Mouse (Mus musculus) embryonic facial prominence, embryonic 11.5 days (tissue): ENCODE results near the gene Apc2. TPM values are rescaled to one million over a fixed set of nuclear protein-coding genes. Genes with fewer than 3 reads are reported as not detected.

Source experiments
- ATAC-seq: fragments of 200-750 bp; cut with Nextera tagmentation; replicated peaks from 2 replicates; pipeline ENCODE4 v1.8.0; 2017; ENCODE audit warnings: low read depth; ENCODE audit not compliant: insufficient number of reproducible peaks, low FRiP score, low TSS enrichment
- DNase-seq: peaks from one replicate; pipeline ENCODE4 v3.0.0-alpha.2; 2015; ENCODE audit warnings: low spot score
- H3K27ac ChIP-seq: fragments of 300-500 bp; sonication (generic); replicated peaks from 2 replicates; pipeline ENCODE4 v1.5.1; 2014; ENCODE audit warnings: mild to moderate bottlenecking, low read depth, low read length, control low read depth
- H3K27me3 ChIP-seq: fragments of 300-500 bp; sonication (generic); 2 replicates; pipeline ENCODE4 v1.6.1; 2014; ENCODE audit warnings: mild to moderate bottlenecking, low read length, moderate library complexity, mixed read lengths; ENCODE audit not compliant: control insufficient read depth, insufficient read depth
- H3K36me3 ChIP-seq: fragments of 300-500 bp; sonication (generic); replicated peaks from 2 replicates; pipeline ENCODE4 v1.6.1; 2014; ENCODE audit warnings: low read depth, mild to moderate bottlenecking, low read length, moderate library complexity, mixed read lengths; ENCODE audit not compliant: control insufficient read depth, insufficient read depth
- H3K4me1 ChIP-seq: fragments of 300-500 bp; sonication (generic); 2 replicates; pipeline ENCODE4 v1.6.1; 2014; ENCODE audit warnings: low read length, mixed read lengths; ENCODE audit not compliant: control insufficient read depth, insufficient read depth
- H3K4me2 ChIP-seq: fragments of 300-500 bp; sonication (generic); 2 replicates; pipeline ENCODE4 v1.6.1; 2014; ENCODE audit warnings: low read depth, mild to moderate bottlenecking, control low read depth, low read length, moderate library complexity
- H3K4me3 ChIP-seq: fragments of 300-500 bp; sonication (generic); 2 replicates; pipeline ENCODE4 v1.5.1; 2014; ENCODE audit warnings: low read depth, low read length, control low read depth
- H3K9ac ChIP-seq: fragments of 300-500 bp; sonication (generic); replicated peaks from 2 replicates; pipeline ENCODE4 v1.6.1; 2014; ENCODE audit warnings: mild to moderate bottlenecking, control low read depth, low read length
- H3K9me3 ChIP-seq: fragments of 300-500 bp; sonication (generic); replicated peaks from 2 replicates; pipeline ENCODE4 v1.6.1; 2016; ENCODE audit warnings: mild to moderate bottlenecking, low read length, inconsistent platforms, mixed read lengths; ENCODE audit not compliant: control insufficient read depth
- WGBS: fragments of 180-500 bp; shearing (Covaris S2); extraction: QIAGEN DNeasy Blood & Tissue Kit; methylation state at CpG from one replicate; pipeline ENCODE4 v1.1.7; 2014; 5-methylcytosine and 5-hydroxymethylcytosine counted together
- polyA plus RNA-seq: library from polyadenylated mRNA; unstranded; fragments of >200 nt; fragmentation: Nextera tagmentation; extraction: Ambion mirVana; gene quantifications from 2 replicates; pipeline ENCODE4 v1.2.1, GENCODE M21; 2014

The Apc2 gene
- polyA plus RNA-seq, 1 experiment from 2014 or later: 11.0 TPM

- H3K4me3 ChIP-seq: no peak overlapping the region
These were observed 45.2 kb downstream of the Apc2 start for GRCm38 (mm10) chr10:80341026-80341425.

GRCm38 (mm10) chr10:80341491-80342304, 45.9 kb downstream of the Apc2 start:
- DNase-seq (no peak), ATAC-seq (no peak)
- Histone ChIP-seq H3K27ac (no peak overlapping the region), H3K4me3 (peak overlapping the region; percentile 9), H3K36me3 (no peaks in the 10 kb centered on the region), H3K9ac (no peak overlapping the region), H3K9me3 (no peaks in the 10 kb centered on the region), H3K4me2 (no peak overlapping the region; the same call in 1 of the 2 replicates), H3K4me1 (peaks cover 2% of the 10 kb centered on the region; the same call in 1 of the 2 replicates), H3K27me3 (peaks cover 62% of the 10 kb centered on the region)
- WGBS: 2% methylated on average over 46 of the region's 47 CpGs

More at GRCm38 (mm10) chr10:80341026-80341425, 45.2 kb downstream of the Apc2 start:
- Histone ChIP-seq H3K9ac (no peak overlapping the region), H3K4me1 (peaks cover 2% of the 10 kb centered on the region; the same call in 1 of the 2 replicates), H3K9me3 (no peaks in the 10 kb centered on the region), H3K36me3 (no peaks in the 10 kb centered on the region), H3K27me3 (peaks cover 59% of the 10 kb centered on the region), H3K27ac (no peak overlapping the region), H3K4me2 (no peak overlapping the region)
- no peak for DNase-seq
- WGBS: 11% methylated on average over 21 of the region's 21 CpGs
- no peak for ATAC-seq

GRCm38 (mm10) chr10:80342305-80342748, 46.5 kb downstream of the Apc2 start:
- 2% methylated on average over 26 of the region's 26 CpGs for WGBS
- Histone ChIP-seq H3K27me3 (peaks cover 67% of the 10 kb centered on the region), H3K4me3 (peak overlapping the region; percentile 28), H3K36me3 (no peaks in the 10 kb centered on the region), H3K4me1 (peaks cover 2% of the 10 kb centered on the region; the same call in 1 of the 2 replicates), H3K4me2 (peak overlapping the region; percentile 42; the same call in 1 of the 2 replicates), H3K9me3 (no peaks in the 10 kb centered on the region), H3K9ac (no peak overlapping the region), H3K27ac (no peak overlapping the region)
- no peak for ATAC-seq
- no peak for DNase-seq

DNA sequence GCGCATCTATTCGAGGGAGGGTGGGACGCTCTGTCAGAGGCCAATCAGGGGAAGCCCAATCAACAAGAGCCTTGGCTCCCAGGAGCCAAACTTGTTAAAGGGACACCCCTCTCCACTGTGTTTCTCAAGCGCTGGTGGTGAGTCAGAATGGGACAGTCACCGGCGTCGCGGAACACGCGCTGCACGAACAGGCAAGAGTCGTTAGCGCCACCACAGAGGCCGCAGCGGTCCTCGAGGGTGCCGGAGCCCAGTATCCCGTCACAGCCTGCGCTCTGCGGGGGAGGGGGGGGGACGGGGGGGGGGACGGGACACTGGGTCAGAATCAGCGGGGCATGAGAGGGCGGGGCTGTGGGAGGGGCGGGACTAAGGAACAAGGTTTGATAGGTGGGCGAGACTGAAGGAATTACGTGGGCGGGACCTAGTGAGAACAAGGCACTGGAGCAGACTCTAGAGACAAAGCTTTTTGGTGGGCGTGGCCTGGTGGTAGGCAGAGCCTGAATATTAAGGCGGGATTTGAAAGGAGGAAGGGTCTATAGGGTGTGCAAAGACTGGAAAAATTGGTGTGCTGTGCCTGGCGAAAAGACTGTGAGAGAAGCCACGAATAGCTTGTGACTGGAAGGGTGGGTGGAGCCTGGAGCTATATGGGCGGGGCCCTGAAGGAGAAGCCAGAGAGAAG, 47.1 kb downstream of the Apc2 start:
- Histone ChIP-seq H3K36me3 (no peaks in the 10 kb centered on the region), H3K27me3 (peaks cover 72% of the 10 kb centered on the region), H3K9me3 (no peaks in the 10 kb centered on the region), H3K27ac (no peak overlapping the region), H3K4me1 (peaks cover 2% of the 10 kb centered on the region; the same call in 1 of the 2 replicates), H3K4me2 (peak overlapping the region; percentile 42), H3K4me3 (peak overlapping the region; percentile 28), H3K9ac (0 out of 2 replicates have a peak overlapping the region, but pooled peaks have one; percentile 3)
- peak; percentile 30; the same call in 1 of the 2 replicates for ATAC-seq
- DNase-seq: peak; percentile 85
- 1% methylated on average over 25 of the region's 33 CpGs for WGBS

DNA sequence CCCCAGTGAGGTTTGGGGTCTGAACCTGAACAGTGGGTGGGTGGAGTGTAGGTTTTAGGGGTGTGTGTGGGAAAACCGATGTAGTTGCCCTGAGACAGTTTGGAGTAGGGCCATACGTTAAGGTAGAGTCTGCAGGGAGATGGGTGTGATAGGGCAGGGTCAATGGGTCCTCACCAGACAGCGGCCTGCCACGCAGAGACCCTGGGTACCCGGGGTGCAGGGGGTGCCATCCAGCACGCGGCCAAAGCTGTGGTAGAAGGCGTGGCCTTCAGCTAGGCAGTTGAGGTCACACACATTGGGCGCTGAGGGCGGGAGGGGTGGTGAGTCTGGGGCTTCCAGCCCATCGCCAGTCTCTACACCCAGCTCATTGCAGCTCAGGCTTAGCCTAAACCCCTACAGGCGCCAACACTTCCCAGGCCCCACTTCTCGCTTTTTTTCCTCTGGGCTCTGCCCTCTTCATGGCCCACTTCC, 47.7 kb downstream of the Apc2 start:
- H3K36me3 ChIP-seq: no peaks in the 10 kb centered on the region
- no peak overlapping the region for H3K9ac ChIP-seq
- H3K27me3 ChIP-seq: peaks cover 78% of the 10 kb centered on the region
- ATAC-seq: peak; percentile 4; the same call in 1 of the 2 replicates
- no peaks in the 10 kb centered on the region for H3K9me3 ChIP-seq
- whole genome bisulfite sequencing: 22% methylated on average over 11 of the region's 13 CpGs
- H3K4me2 ChIP-seq: peak overlapping the region; percentile 0
- DNase-seq: no peak
- peaks cover 5% of the 10 kb centered on the region for H3K4me1 ChIP-seq
- no peak overlapping the region for H3K27ac ChIP-seq
- no peak overlapping the region for H3K4me3 ChIP-seq

DNA sequence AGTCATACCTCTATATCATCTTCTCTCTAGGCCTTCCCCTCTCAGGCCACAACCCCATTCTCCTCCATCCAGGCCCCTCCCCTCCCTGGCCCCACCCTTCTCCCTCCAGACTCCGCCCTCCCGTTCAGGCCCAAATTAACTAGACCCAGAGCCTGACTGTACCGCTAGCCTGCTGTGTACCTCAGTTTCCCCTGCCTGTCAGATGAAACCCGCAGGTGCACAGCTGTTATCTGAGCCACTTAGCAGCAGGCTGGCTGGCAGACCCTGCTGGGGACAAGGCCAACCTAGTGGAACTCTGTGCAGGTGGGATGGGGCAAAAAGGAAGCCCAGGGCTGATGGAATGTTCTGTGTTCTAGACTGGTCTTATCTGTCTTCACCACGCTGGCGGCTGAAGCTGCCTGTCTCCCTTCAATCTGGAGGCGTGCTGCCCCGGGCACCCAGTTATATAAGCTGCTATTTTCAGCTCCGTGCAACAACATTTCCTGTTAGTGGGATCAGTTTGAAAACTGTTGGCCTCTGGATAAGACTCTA, 48.4 kb downstream of the Apc2 start:
- Histone ChIP-seq H3K36me3 (no peaks in the 10 kb centered on the region), H3K9me3 (no peaks in the 10 kb centered on the region), H3K27me3 (peaks cover 85% of the 10 kb centered on the region), H3K4me1 (peaks cover 6% of the 10 kb centered on the region), H3K4me3 (no peak overlapping the region), H3K27ac (no peak overlapping the region), H3K4me2 (no peak overlapping the region), H3K9ac (no peak overlapping the region)
- no peak for ATAC-seq
- no peak for DNase-seq
- WGBS: 37% methylated on average over 9 of the region's 9 CpGs

DNA sequence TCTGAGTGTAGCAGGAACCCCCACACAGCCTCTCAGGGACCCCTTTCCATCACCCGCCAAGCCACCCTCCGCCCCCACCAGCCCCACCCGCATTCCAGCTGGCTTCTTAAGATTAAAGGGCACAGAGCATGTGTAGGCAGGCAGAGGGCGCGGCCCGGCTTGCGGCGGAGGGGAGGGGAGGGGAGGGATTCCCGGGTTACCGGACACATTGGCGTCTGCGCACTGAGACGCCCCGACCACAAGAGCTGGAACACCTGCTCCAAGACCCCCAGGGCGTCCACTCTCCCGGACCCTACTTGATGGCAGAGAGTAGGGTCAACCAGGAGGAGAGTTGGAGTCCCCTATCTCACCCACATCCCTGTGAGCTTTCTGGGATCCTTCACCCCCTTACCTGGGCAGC, 49.3 kb downstream of the Apc2 start:
- no peak for DNase-seq
- no peak for ATAC-seq
- Histone ChIP-seq H3K9me3 (no peaks in the 10 kb centered on the region), H3K36me3 (no peaks in the 10 kb centered on the region), H3K27ac (no peak overlapping the region), H3K4me2 (peak overlapping the region; percentile 19), H3K27me3 (peaks cover 94% of the 10 kb centered on the region), H3K4me3 (peak overlapping the region; percentile 14; the same call in 1 of the 2 replicates), H3K9ac (no peak overlapping the region), H3K4me1 (peaks cover 6% of the 10 kb centered on the region)
- 1% methylated on average over 15 of the region's 16 CpGs for WGBS
